Mouse (Mus musculus) left cerebral cortex, adult 11 months (tissue): Measurements from ENCODE around the gene 6030445D17Rik.

ENCODE experiments used
- DNase-seq: peaks from one replicate; pipeline ENCODE4 v3.0.0; 2022; ENCODE audit warnings: low spot score

The 6030445D17Rik gene

DNA sequence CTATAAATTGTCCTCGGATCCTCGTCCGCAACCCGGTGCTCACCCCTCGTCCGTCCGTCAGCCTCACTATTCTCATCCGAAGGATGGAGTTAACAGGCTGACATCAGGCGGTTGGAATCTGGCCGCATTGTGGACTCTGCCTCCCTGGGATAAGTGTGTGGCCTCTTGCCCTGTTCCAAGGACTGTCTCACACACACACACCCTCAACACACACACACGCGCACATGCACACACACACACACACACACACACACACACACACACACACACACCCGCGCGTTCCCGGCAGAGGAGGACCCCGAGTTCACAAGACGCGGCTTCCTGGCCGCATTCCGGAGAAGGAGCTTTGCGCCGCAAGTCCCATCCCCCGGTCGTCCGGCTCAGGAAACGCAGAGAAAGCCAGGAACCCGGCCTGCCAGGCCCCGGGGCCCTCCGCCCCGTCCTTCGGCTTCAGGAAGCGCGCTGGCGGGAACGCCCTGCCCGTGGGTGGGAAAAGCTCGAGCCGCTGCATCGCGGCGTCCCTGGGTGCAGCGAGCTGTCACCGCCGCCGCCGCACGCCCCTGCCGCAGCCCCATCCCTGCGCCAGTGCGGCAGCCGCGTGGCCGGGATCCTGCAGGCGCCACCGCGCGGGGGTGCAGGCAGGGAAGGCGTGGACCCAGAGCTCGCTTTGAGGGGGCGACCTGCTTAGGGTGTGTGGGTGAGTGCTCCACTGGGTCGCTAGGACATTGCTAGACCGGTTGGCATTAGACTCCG, at the start of gene 6030445D17Rik:
Gene 6030445D17Rik, plus strand, starts transcription at position 165 of the 753 bp plus-strand sequence.
- no peak for DNase-seq

DNA sequence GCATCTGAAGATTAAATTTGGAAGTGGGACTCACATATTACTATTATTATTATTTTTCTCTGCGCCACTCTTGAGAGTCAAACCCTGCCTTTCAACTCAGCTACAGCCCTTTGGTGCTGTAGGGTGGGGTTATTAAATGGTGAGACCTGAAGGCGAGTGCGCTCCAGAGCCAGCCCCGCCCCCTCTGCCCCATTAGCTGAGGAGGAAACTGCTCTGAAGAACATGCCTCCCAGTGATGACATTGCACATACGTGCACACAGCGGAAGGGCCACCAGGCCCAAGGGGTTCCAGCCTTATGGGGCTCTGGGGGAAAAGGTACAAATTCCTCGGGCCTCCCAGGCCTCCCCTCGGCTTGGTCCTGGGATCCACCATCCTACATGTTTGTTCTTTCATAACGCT, 46.6 kb upstream of the 6030445D17Rik start:
- DNase-seq, result no peak

DNA sequence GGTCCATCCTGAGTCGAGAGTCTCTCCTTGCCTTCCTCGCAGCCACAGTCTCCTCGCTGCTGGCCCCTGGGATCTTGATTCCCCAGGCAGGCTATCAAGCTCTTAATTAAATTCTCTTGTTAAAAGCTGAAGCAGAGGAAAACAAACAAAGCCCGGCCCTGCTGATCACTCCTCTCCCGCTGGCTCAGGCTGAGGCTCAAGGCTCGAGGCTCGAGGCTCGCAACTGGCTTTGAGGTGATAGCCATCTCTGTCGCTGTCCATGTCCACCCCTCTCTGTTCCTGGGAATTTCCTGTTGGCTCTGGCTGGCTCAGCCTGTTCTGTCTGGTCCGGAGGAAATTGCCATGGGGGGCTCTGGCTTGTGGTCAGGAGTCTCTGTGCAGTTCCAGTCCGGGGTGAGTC, 43.1 kb upstream of the 6030445D17Rik start:
- DNase-seq, result no peak

DNA sequence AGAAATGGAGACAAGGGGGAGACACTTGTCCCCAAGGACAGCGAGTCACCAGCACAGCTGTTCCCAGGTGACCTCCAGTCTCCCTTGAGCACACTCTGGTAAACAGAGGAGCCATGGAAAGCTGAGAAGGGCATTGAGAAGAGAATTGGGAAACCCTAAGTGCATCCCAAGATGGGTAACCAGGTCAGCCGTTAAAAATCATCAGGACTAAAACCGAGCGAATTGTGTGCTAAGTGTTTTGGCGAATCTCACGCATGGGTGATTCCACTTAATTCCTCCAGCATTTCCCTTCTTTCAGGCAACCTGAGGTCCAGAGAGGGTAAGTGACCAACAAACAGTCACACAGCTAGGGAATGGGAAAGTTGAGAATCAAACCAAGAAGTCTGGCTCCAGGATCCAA, 42.7 kb upstream of the 6030445D17Rik start:
- no peak for DNase-seq

DNA sequence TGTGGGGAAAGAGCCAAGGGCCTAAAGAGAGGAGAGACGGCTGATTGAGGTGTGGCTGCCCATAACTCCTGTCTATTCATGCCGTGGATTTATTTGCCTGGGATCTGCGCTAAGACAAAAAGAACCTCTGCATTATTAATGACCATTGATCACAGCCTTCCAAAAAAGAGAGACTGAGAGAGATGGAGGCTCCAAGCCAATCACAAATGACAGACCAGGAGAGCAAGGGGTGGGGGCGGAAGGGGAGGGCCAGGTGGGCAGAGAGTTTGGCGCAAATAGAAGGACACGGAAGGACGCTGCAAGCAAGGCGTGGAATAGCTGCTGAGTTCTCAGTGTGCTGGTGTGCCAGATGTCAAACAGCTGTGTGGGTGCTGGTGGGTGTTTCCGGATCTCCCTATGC, 38.8 kb upstream of the 6030445D17Rik start, which contains the start of gene Htr1d:
Gene Htr1d, plus strand, starts transcription at position 301 of the 400 bp plus-strand sequence.
- DNase-seq, result no peak

GRCm38 (mm10) chr4:136424120-136424999, 37.7 kb upstream of the 6030445D17Rik start:
- DNase-seq, result no peak

DNA sequence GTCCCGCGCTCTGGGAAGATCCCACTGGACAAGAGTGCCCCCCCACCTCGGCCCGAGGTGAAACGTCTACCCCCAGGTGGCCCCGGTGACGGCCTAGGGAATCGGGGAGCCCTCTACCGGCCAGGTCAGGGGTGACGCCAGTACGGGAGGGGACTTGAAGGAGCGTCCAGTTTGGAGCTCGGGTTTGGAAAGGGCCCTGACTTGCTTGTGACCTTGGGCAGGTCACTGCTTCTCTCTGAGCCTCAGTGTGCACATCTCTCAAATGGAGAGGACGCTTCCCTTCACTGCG, 37.1 kb upstream of the 6030445D17Rik start:
- DNase-seq, result no peak

DNA sequence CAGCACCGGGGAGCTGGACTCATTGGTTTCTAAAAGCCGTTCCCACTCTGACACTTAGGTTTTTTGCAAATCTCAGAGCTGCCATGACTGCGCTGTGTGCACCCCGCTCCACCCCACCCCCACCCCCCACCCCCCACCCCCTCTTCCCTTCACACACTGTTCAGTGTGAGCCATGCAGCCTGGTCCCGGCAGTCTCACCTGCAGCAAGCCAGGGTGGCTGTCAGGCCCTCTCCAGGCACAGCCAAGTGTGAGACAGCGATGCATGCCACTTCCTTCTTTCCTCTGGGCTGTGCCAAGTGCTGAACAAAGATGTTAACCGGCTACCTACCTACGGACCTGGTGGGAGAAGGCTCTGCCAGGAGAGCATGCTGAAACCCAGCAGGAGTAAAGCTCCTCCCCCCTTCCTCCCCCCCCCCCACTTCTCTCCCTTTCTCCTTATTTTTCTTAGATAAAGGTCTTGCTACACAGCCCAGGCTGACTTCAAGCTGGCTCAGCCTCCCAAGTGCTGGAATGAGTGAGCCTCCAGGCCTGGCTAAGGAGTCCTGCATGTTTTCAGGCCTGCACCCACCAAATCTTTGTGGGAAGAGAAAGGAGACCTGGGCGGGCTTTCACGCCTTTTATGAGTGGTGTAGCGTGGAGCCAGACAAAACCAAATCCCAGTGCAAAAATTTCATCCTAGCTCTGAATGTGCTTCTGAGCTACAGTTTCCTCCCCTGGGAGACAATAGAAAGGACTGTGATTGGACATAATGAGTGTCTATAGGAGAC, 31.3 kb upstream of the 6030445D17Rik start:
- DNase-seq, result no peak

DNA sequence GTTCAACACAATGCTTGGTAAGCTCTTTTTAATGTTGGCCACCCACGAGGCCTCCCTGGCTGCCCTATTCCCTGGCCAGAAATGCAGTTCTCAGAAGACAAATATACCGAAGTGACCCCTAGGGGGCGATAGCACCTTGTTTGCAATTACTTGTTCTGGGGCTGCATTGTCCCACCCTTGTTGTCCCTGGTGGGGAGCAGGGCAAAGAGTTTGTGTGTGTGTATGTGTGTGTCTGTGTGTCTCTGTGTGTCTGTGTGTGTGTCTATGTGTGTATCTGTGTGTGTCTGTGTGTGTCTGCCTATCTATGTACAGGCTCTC, 30.7 kb upstream of the 6030445D17Rik start:
- DNase-seq, result peak; percentile 16

GRCm38 (mm10) chr4:136434029-136434428, 28.0 kb upstream of the 6030445D17Rik start:
- no peak for DNase-seq

- no peak for DNase-seq
Measured at GRCm38 (mm10) chr4:136439106-136439505, 22.9 kb upstream of the 6030445D17Rik start.

DNA sequence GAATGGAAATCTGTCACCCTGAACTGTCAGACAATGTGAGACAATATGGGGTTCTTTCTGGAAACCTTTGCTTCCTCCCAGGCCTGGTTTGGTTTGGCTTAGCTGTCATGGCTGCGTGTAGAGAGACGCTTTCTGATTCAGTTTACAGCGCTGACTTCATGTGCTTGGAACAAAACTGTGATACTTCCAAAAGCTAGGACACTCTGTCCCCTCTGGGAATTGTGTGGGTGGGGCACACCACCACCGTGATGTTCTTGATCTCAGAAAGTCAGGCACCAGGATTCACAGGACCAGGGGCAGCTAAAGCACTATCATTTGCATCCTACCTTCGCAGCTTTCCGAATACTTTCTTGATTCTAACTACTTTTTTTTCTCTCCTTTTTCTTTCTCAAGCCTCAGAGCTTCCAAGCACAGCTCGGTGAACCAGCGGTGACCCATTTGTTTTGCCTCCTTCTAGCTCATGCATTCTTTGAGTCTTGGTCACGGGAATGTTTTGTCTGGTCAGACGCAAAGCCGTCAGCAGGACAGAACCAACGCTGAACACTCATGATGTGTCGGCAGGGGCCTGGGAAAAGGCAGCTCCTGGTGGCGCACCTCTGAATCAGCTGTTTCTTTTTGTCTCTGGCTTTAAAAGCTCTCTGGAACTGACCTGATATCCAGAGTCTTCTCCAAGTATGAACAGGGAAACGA, 20.6 kb upstream of the 6030445D17Rik start:
- DNase-seq, result no peak

DNA sequence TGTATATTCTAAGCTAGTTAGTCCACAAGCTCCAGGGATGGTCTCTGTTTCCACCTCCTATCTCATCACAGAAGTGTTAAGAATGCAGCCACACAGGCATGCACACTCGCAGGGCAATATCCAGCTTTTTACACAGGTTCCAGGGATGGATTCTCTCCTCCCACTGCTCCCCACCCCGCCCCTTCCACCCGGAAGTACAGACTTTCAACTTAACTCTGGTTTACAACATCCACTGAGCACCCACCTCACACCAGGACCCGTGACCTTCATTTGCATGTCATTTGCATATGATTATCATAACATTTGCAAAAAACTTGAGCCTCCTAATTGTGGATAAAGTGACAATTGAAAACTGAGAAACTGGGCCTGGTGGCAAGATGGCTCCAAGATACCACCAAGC, 17.5 kb upstream of the 6030445D17Rik start:
- no peak for DNase-seq

DNA sequence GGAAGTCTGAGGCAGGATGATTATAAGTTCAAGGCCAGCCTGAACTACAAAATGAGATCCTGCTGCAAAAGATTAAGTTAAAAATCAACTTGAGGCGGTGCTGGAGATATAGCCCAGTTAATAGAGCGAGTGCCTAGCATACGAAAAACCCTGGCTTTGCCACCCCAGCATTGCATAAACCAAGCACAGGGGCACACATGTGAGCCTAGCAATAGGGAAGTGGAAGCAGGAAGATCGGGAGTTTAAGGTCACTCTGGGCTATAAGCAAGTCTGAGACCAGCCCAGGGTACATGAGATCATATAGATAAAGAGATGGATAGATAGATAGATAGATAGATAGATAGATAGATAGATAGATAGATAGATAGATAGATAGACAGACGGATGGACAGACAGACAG, 12.3 kb upstream of the 6030445D17Rik start:
- DNase-seq, result no peak

- no peak for DNase-seq
Measured at GRCm38 (mm10) chr4:136450271-136450670, 11.8 kb upstream of the 6030445D17Rik start.

DNA sequence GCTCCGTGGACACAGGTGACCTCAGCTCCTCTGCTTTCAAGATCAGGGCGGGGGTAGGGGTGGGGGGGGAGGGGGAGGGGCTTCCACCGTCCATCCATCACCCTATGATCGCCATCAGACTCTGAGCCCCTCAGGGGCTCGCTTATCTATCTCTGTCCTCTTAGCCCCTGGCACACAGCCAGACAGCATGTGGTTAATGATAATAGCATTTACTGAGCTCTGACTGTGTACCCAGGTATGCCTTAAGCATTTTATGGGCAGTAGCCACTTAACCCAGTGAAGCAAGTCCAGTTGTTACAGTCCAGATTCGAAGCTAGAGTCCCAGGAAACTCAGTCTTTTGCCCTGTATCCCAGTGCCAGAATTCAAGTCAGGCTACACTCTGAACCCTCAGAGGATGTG, 10.5 kb upstream of the 6030445D17Rik start:
- DNase-seq, result no peak

GRCm38 (mm10) chr4:136452286-136452685, 9.8 kb upstream of the 6030445D17Rik start:
- no peak for DNase-seq

- DNase-seq, result no peak
Measured at GRCm38 (mm10) chr4:136452792-136453191, 9.3 kb upstream of the 6030445D17Rik start.

DNA sequence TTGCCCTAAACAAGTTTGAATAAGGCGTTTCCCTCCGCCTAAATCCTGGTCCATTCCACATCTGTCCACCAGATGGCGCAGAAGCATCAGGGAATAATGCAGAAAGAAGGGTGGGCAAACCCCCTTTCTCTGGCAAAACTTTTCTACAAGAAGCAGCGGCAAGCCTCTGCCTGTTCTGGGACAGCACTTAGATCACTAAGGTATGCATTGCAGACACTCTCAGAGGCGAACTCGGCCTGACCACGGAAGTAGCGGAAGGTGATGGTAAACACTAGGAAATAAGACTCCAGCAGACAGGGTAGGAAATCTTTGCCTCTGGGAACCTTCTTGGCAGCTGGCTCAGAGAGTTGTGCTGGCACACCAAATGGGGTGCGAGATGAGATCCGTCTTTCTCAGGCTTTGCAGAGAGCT, 7.2 kb upstream of the 6030445D17Rik start:
- DNase-seq, result no peak

GRCm38 (mm10) chr4:136456516-136457218, 5.4 kb upstream of the 6030445D17Rik start:
- DNase-seq, result no peak

DNA sequence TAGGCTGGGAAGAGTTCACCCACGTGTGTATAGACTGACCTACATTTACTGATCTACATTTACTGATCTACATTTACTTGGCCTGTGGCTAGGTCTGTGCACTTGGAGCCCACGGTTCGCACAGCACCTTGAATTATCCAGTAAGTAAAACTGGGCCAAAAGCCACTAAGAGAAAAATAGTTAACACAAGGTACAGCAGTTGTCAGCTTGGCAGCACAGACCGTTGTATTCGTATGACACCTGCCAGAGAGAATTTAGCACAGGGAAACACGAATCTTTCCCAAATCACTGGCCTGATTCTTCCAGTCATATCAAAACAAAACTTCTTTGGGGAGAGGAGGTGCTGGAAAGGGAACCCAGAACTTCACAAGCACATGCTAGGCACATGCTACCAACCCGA, 3.8 kb upstream of the 6030445D17Rik start:
- DNase-seq, result no peak
